Mouse (Mus musculus): ENCODE measurements around the gene Ctbp1.

The Ctbp1 gene

DNA sequence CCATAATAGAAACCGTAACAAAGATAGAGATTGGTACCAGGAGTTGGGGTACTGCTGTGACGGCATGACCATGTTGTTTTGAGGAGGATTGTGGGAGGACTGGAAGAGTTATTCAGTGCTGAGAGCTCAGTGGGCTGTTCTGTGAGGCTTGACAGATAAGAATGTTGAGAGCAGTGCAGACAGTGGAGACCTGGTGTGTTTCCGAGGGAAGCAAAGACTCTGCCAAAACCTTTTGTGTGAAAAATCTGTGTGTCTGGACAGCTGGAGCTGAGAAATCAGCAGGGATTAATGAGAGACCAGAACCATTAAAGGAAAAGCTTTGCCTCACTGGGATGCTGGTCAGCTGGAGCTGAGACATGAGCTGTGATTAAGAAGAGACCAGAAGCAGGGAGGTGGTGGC is 34.9 kb downstream of the Ctbp1 start:
- DNase-seq = no peak

DNA sequence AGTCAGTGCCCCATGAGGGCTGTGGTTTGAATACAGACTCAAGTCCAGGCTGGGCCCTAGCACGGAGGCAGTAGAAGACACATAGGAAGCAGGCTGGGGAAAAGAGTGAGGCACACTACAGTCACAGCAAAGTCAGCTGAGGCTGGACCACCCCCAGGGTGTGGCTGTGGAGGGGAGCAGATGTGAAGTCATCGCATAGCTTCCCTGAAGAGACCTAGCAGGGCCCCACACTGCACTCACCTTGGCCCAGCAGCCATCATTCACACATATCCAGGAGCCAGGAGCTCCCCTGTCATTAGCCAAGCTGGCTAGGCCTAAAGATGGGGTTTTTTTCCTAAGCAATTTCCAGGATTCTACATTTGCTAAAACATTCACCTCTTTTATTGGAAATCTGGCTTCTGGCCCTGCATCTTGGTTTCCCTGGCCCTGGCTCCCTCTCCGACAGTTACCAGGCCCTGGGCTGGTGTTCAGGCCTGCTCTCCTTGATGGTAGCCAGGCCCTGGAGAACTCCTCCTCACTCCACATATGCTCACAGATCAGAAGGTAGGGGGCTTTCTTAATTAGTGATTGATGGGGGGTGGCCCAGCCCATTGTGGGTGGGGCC is 35.6 kb downstream of the Ctbp1 start:
- DNase-seq = no peak

DNA sequence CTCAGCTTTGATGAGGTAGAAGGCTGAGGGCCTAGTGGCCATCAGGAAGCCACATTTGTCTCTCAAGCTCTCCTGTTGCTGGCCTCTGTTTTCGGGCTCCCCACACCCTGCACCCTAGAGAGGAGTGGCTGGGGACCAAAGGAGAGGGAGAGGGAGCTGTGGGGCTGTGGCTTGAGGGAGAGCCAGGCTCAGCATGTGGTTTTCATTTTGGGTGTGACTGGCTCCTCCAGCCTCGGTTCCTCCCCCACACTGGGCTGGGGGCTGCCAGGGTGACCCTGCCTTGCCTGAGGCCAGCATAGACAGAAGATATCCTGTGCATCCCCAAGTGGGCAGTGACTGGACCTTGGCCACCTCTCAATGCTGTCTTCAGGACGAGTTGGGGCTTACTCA is 36.5 kb downstream of the Ctbp1 start:
- no peak for DNase-seq

DNA sequence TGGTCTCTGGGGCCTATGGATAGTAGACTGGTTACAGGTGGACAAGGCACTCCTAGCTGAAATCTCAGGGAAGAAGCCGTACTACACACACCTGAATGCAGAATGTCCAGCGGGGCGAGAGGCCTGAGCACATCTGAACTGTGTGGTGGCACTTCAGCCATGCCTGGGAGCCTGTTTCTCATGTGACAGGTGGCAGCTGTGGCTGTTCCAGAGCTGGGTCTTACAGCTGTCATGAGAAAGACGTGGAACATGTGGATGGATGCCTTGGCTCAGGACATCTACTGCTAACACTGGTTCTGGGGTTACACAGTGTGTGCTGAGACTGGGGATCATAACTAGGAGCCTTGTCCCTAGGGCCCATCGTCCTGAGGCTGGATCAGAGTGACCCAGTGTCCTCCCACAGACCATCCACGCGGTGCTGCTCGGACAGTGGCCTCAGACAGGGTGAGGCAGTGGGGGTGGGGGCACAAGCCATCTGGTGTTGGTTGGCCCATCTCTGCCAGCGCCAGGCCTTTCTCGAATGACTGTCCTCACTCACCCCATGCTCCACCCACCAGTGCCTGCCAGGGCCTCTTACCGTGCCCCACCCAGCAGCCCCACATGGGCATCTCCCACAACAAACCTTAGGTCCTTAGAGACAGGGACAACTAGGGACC is 37.1 kb downstream of the Ctbp1 start:
- no peak for DNase-seq

DNA sequence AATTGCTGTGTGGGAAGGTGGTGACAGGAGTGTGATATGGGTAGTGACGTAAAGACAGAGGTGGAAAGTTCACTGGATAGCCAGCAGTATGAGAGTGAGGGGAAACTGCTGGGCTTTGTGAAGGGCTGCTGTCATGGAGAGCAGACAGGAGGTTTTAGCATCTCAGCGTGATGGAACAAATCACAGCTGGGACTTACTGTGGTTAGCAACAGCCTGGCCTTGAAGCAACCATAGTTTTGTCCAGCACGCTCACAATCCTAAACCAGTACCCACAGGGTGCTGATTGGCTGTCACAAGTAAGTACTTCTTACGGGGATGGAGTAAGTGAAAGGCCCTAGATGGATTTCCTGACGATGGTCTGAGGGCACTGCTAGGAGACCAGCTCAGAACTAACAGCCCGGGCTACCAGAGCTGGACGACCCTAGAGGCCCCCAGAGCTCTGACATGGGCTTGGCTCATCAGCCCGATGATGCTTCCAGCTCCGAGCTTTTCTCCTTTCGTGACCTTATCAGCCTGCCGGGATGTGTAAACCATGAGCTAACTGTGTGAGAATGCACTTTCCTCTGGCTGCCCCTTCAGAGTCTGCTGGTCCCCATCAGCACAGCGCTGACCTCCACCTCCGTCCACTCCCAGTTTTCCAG is 40.3 kb downstream of the Ctbp1 start:
- DNase-seq = peak; percentile 52

DNA sequence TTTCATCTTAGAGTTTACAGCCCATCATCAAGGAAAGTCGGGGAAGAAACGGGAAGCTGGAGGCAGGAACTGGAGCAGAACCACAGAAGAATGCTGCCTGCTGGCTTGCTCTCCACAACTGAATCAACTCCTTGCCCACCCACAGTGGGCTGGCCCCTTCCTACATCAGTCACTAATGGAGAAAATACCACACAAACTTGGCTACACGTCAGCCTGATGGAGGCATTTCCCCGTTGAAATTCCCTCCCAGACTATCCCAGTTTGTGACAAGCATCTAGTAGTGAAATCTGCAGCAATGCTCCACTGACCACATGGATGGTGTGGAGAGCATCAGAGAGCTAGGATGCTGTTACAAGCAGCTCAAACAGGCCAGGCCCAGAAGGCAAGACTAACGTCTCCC is 42.0 kb downstream of the Ctbp1 start:
- no peak for DNase-seq

DNA sequence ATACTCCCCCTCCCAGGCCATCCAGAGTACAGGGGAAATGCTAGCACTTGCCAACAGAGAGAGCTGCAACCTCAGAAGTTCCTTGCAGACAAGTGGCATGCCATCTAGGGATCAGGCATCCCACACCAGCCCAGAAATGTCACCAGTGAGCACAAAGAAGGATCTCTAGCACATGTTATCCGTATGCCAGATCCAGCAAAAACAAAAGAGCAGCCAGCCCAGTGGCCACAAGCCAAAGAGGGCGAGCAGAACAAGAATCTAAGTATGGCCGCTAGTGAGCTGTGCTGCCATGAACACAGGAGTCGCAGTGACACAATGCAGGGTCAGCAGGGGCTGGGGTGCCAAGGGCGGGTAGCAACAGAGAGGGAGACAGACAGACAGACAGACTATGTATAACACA is 44.5 kb downstream of the Ctbp1 start:
- peak; percentile 15 for DNase-seq

DNA sequence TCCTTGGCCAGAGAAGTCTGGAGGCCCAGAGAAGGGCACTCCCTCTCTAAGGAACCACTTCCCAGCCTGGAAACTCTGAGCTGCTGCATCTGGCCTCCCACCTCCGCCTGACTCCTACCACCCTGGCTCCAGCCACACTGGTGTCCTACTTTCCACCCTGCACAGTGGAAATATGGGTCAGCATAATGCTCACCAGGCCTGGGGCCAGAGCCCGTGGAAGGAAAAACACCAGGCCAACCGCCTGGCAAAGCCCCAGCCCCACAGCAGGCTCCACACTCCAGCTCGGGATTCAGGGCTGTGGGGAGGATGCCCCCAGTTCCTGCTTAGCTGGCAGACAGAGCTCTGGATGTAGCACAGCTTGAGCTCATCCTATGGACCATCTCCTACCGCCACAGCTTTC is 46.4 kb downstream of the Ctbp1 start:
- DNase-seq = peak; percentile 19

DNA sequence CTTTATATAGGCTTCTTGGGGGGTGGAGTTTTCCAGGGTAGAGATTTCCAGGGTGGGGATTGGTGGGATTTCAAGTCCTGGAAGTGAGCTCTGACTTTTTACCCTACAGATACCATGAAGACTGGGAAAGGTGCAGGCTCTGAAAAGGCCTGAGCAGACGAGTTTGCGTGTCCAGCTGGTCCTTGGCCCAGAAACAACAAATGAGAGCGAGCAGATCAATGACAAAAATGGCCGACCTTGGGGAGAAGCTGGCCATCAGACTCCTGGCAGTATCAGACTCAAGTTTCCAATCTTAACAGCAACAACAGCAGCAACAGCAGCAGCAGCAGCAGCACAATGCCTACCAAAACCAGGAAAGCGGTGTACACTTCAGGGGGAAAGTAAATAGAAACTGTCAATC is 49.1 kb downstream of the Ctbp1 start:
- DNase-seq = no peak

DNA sequence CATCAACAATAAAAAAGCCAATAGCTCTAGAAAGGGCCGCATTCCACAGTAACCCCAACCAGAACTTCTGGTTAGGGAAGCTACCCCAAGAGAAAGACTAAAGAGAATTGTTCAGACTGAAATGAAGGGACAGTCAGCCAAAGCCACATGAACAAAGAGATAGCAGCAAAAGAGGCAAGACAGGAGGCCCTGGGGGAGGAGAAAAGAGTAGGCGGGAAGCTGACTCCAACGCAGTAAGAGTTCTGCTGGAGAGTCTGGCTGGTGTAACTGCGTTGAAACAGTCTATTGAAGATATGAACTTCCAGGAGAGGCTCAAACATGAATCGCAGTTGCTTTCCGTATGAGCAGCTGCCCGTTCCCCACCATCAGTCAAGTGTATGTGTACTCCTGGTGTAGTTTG is 50.3 kb downstream of the Ctbp1 start:
- no peak for DNase-seq

DNA sequence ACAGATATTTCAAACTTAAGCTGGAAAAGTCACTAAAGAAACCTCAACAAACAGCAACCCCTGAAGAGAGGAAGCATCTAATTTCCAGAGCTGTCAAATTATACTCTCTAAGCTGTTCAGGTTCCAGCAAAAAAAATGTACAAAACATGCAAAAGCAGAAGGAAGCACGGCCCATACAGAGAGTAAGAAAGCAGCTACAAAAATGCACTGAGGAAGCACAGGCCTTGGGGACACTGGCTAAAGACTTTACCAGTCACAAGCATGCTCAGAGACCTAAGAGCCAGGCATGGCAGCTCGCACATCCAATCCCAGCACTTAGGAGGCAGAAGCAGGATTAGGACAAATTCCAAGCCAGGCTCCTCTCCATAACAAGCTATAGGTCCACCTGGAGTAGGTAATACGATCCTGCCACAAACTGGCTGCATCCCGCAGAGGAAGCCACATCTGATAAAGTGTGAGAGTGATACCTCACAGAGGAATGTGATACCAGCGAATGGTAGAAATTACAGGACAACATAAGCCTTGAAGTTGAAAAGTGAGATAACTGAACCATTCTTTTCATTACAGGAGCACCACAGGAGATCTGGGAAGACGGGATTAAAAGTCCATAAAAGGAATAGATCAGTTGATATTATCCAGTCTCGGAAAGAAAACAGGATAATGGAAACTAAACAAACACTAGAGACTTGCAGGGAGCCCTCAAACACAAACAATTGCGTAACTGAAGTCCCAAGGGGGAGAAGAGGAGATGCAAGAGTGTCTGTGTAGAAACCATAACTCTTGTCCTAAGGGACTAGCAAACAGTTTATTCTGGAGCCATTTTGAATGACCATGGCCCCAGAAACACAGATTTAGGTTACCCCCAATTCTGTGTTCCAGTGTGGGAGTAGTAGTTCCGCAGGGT is 51.7 kb downstream of the Ctbp1 start:
- DNase-seq = peak; percentile 60

DNA sequence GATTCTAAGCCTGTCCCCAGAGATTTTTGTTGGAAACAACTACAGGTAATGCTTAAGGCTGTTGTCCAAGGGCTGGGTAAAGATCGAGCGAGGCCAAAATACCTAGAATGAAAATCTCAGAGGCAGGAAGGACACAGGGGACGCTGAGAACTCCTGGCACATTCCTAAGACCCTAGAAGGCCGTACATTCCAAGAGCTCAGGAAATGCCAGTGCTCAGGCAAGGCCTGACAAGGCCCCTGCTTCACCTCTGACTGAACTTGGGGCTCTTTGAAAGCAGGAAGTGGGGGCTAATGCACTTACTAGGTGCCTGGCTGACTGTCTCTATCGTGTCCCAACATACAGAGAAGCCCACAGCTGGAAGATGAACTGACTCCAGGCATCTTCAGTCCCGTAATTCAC is 52.4 kb downstream of the Ctbp1 start:
- no peak for DNase-seq

DNA sequence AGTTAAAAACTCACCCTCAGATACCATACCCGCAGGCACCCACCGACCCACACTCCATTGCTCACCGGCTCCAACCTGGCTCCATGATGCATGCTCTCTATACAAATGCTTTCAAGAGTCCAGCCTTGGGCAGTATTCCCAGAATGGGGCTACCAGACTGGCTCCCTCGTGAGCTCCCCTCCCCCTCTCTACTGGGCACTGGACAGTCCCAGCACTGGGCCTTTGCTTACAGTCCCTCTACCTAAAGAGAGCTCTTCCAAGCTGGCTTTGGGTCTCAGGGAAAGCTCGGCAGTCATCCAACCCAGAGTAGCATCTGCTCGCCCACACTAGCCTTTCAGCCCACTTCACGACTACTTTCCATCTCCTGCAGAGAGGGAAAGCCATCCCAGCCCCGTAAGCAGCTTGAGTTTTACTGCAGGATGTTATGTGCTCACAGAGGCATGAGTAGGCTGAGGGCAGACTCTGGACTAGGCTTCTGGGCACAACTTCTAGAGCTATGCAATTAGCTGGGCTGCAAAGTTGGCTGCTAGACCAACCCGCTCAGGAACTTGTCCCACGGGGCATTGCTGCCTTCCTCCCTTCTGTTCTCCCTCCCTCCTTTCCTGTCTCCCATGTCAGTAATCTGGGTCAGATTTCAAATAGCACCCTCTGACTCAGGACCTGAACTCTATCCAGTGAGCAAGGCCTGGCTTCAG is 54.3 kb downstream of the Ctbp1 start:
- DNase-seq = peak; percentile 44

DNA sequence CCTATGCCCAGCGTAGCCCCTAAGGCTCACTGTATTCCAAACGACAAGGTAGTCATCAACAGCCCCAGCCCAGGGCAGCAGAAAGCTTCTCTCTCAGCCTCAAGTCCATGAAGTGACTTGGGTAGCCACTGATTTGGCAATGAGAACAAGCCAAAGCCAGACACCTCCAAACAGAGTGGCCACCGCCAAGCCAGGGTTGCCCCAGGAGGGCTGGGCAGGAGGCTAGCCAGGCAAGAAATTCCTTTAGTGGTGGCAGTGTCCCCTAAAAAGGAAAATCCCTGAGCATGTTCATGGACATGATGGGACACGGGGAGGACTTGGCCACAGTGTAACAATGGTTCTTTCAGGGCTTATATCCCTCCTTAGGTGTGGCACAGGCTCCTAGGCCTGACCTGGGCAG is 55.0 kb downstream of the Ctbp1 start:
- no peak for DNase-seq

DNA sequence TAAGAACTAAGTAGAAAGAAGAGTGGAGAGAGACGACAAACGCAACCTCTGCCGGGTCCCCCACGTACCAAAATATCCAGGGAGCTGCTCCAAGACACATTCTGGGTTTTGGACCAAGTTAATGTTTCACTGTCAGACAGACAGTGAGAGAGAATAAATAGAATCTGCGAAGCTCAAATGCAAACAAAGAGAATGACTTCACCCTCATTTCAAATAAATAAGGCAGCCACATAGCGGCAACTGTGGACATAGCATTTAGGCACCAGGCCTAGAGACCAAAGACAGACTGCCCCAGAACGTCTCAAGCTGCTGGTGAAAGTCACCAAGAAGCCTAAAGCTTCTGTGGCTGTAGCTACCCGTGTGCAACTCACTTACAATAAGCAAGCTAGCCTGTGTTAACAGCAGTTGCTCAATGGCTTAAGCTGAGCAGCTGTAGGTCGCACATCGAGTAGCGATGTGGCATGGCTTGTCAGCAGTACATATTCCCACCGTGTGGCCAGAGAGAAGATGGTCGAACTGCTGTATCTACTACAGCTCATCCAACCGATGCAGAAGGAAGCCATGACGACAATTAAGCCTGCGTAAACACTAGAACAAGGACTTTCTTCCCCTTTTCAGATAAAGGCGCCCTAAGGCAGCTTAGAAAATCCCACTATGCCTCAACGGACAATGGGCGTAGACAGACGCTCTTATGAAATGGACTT is 55.9 kb downstream of the Ctbp1 start:
- no peak for DNase-seq

DNA sequence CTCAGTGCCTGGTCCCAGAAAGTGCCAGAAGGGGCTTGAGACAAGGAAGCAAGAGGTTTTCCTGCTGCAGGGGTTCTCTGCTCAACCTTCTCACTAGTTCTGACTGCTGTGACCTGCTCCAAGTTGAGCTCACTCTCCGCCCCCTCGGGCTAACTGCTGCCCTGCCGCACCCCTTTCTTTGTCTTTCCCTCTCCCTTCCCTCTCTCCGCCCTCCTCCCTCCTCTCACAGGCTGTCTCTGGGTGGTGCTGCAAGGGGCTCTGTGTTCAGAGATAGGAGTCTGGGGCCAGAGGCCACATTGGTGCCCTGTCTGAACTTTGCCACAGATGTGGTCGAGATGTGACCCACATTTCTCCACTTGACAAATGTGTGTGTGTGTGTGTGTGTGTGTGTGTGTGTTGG is 56.7 kb downstream of the Ctbp1 start, which contains the start of gene Spon2:
Spon2 (minus strand) TSS at position 375 of the 400 bp plus-strand sequence.
- DNase-seq = no peak

DNA sequence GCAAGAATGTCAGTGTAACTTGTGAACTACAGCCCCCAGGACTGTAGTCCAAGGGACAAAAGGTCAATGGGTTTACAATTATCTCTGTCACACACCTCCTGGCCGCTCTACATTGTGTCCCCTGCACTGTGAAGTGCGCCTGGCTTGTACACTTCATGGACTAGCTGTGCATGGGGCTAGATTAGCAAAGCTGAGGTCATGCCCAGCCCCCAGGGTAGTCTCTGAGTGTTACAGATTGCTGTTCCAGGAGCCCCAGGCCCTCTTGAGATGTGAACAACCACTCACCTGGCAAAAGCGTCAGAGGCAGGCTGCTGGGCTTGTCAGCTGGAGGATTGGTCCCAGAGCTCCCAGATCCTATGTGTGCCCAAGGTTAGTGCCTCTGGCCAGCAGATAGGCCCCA is 57.1 kb downstream of the Ctbp1 start:
- no peak for DNase-seq

DNA sequence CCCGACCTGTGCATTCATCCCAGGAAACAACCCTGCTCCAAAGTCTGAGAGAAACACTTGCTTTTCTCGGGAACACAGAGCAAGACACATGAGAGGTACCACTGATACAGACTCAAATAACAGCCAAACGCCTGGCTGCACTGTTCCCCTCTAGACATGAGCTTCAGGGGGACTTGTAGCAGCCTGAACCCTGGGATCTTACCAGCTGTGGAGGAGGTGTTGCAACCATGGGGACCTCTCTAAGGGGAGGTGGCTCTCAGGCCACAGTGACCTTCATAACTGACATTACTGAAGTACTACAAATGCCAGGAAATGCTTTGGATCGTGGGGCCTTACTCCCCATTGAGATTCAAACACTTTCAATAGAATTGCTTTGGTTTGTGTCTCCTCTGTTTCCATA is 60.1 kb downstream of the Ctbp1 start:
- DNase-seq = no peak

DNA sequence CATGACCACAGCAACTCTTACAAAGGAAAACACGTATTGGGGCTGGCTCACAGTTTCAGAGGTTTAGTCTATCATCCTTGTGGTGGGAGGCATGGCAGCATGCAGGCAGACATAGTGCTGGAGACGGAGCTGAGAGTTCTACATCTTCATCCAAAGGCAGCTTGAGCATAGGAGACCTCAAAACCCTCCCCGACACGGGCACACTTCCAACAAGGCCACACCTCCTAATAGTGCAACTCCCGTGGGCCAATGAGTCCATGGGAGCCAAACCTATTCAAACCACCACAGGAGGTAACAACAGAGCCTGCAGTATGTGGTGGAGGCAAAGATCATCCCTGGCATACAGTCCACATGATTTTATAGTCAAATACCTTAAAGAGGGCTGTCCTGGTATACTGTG is 63.5 kb downstream of the Ctbp1 start:
- DNase-seq = no peak

DNA sequence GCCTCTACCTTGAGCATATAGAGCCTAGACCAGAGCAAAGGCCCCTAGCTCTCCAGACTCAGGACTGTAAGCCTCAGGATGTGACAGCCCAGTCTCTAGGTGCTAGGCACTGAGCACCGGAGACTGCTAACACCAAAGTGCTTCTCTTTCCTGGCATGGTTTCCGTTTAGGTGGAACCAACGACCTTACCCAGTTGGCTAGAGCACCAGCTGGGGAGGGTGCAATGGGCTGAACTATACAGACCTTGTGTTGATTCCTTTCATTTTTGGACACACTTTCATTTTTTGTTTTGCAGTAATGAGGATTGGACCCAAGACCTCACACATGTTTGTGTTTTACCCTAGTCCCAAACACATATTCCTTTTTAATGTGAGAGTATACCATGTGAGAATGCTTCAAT is 64.3 kb downstream of the Ctbp1 start:
- no peak for DNase-seq

DNA sequence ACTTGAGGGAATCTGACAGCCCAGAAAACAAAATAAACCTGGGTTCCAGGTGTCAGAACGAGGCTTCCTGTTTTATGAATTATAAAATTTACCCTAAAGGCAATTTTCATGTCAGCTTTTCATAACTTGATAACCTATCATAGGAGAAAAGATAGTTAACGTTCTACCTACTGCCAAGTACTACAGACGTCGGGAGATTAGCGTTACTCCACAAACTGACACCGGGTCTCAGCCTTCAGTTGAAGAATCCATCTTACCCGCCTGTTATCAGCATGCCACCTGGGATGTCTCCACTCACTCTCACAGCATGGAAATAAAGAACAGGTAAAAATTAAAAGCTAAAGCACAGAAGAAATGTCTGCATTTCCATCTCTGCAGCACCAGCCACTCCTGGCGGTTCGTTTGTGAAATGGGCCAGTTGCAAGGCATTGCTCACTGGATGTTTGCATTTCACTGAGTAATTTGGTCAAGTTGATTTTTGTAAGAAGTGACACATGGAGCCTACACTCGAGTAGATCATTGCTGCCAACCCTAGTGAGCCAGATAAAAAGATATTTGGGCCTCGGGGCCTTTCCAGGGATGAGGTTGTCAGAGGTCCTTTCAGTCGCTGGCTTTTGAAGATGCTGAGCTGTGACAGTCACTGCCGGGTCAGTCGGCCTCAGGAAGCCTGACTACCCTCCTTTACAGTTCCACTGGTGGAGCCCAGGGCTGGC is 66.1 kb downstream of the Ctbp1 start:
- no peak for DNase-seq

DNA sequence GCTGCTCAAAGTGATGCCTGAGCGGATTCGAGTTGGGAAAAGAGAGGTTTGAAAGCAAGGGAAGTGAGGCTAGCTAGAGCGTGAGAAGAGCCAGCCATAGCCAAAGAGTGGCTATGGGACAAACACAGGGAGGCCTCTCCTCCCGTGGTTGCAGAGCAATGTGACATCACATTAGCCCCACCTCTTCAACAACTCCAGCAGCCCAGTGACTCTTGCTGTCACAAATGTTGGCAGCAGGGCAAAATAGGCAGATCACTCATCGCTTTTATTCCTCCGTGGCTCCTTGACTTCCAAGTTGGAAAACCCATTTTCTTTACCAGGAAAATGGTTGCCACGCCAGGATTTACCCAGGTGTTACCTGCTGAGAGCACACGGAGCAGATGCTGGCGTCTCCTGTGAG is 67.7 kb downstream of the Ctbp1 start:
- DNase-seq = no peak
